Mouse (Mus musculus) brain, embryonic 14.5 days (tissue): Measurements from ENCODE around the gene Mpp3.

ENCODE experiments used
- CTCF ChIP-seq: fragments of 200-500 bp; IDR thresholded peaks from 2 replicates; pipeline ENCODE4 v1.5.1; 2012; ENCODE audit warnings: inconsistent platforms, mild to moderate bottlenecking, moderate library complexity, borderline replicate concordance; ENCODE audit not compliant: insufficient read depth, insufficient read length; ENCODE audit errors: extremely low read depth
- POLR2A ChIP-seq: fragments of 200-500 bp; IDR thresholded peaks from 2 replicates; pipeline ENCODE4 v1.6.1; 2012; ENCODE audit warnings: mild to moderate bottlenecking, inconsistent platforms, borderline replicate concordance; ENCODE audit not compliant: poor library complexity, insufficient read depth, insufficient read length, severe bottlenecking; ENCODE audit errors: extremely low read depth

DNA sequence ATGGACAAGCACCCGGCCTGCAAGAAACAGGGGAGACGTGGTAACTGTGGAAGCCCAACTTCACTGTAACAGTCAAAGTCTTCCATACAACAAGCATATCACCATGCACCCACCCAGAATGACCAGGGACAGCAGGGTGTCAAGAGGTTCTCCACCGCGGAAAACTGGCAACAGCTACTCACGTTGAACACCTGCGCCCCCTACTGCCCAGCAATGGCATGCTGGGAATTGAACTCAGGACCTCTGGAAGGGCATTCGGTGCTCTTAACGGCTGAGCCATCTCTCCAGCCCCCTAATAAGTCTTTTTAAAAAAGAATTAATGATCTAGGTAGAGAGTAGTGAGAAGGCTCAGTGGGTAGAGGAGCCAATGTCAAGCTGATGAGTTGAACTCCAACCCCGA lies 53.3 kb downstream of the Mpp3 start:
- peak; percentile 40; the same call in 1 of the 2 replicates for TF ChIP-seq CTCF
- no peak for TF ChIP-seq POLR2A
